Mouse (Mus musculus): ENCODE data around the gene Olfr782. TPM values are rescaled to one million over a fixed set of nuclear protein-coding genes. Genes with fewer than 3 reads are reported as not detected.

Gene Olfr782
- polyA plus RNA-seq, 1 experiment from 2014 or later: not detected

Other genes starting within 250 kb of the Olfr782 start
- 0.08 TPM in 1 of 2 replicates, not detected in the other for gene Olfr768, start 249.5 kb upstream of the Olfr782 start, polyA plus RNA-seq (2015; fragmentation: Nextera tagmentation; extraction: Ambion mirVana)
- 0.05 TPM in 1 of 2 replicates, not detected in the other for gene Olfr769, start 231.0 kb upstream of the Olfr782 start, polyA plus RNA-seq (2015; fragmentation: Nextera tagmentation; extraction: Ambion mirVana)
- not detected in 2 replicates for gene Olfr770, start 209.9 kb upstream of the Olfr782 start, polyA plus RNA-seq (2015; fragmentation: Nextera tagmentation; extraction: Ambion mirVana)
- gene Olfr771, start 184.1 kb upstream of the Olfr782 start, polyA plus RNA-seq (2015; fragmentation: Nextera tagmentation; extraction: Ambion mirVana): not detected in 2 replicates
- gene Olfr772, start 170.9 kb upstream of the Olfr782 start, polyA plus RNA-seq (2015; fragmentation: Nextera tagmentation; extraction: Ambion mirVana): not detected in 2 replicates
- gene Olfr773, start 161.4 kb upstream of the Olfr782 start, polyA plus RNA-seq (2015; fragmentation: Nextera tagmentation; extraction: Ambion mirVana): not detected in 2 replicates
- not detected in 2 replicates for gene Olfr774, start 112.6 kb upstream of the Olfr782 start, polyA plus RNA-seq (2015; fragmentation: Nextera tagmentation; extraction: Ambion mirVana)
- gene Olfr775, start 100.4 kb upstream of the Olfr782 start, polyA plus RNA-seq (2015; fragmentation: Nextera tagmentation; extraction: Ambion mirVana): not detected in 2 replicates
- not detected in 2 replicates for gene Olfr776, start 89.7 kb upstream of the Olfr782 start, polyA plus RNA-seq (2015; fragmentation: Nextera tagmentation; extraction: Ambion mirVana)
- not detected in 2 replicates for gene Olfr777, start 77.4 kb upstream of the Olfr782 start, polyA plus RNA-seq (2015; fragmentation: Nextera tagmentation; extraction: Ambion mirVana)
- not detected in 2 replicates for gene Olfr780, start 30.7 kb upstream of the Olfr782 start, polyA plus RNA-seq (2015; fragmentation: Nextera tagmentation; extraction: Ambion mirVana)
- not detected in 2 replicates for gene Olfr781, start 20.0 kb upstream of the Olfr782 start, polyA plus RNA-seq (2015; fragmentation: Nextera tagmentation; extraction: Ambion mirVana)
- gene Olfr784, start 35.2 kb downstream of the Olfr782 start, polyA plus RNA-seq (2015; fragmentation: Nextera tagmentation; extraction: Ambion mirVana): 0.06 TPM in 2 replicates
- gene Olfr785, start 56.6 kb downstream of the Olfr782 start, polyA plus RNA-seq (2015; fragmentation: Nextera tagmentation; extraction: Ambion mirVana): not detected in 2 replicates
- gene Olfr786, start 78.5 kb downstream of the Olfr782 start, polyA plus RNA-seq (2015; fragmentation: Nextera tagmentation; extraction: Ambion mirVana): not detected in 2 replicates
- gene Olfr787, start 113.0 kb downstream of the Olfr782 start, polyA plus RNA-seq (2015; fragmentation: Nextera tagmentation; extraction: Ambion mirVana): not detected in 2 replicates
- gene Olfr788, start 122.1 kb downstream of the Olfr782 start, polyA plus RNA-seq (2015; fragmentation: Nextera tagmentation; extraction: Ambion mirVana): not detected in 2 replicates
- gene Olfr789, start 135.9 kb downstream of the Olfr782 start, polyA plus RNA-seq (2015; fragmentation: Nextera tagmentation; extraction: Ambion mirVana): not detected in 2 replicates
- gene Olfr790, start 149.6 kb downstream of the Olfr782 start, polyA plus RNA-seq (2015; fragmentation: Nextera tagmentation; extraction: Ambion mirVana): not detected in 2 replicates
- gene Olfr791, start 172.9 kb downstream of the Olfr782 start, polyA plus RNA-seq (2015; fragmentation: Nextera tagmentation; extraction: Ambion mirVana): not detected in 2 replicates
- not detected in 2 replicates for gene Olfr792, start 190.3 kb downstream of the Olfr782 start, polyA plus RNA-seq (2015; fragmentation: Nextera tagmentation; extraction: Ambion mirVana)
- gene Olfr794, start 218.8 kb downstream of the Olfr782 start, polyA plus RNA-seq (2015; fragmentation: Nextera tagmentation; extraction: Ambion mirVana): not detected in 2 replicates